Mouse (Mus musculus): ENCODE data around the gene Cc2d1a.

The Cc2d1a gene

GRCm38 (mm10) chr8:84147769-84148530 lies at the start of gene Cc2d1a, which contains the start of gene 4930432K21Rik:
Gene Cc2d1a, minus strand, starts transcription at chr8:84147936.
Gene 4930432K21Rik, plus strand, starts transcription at chr8:84148025.
- peak; percentile 97 for DNase-seq (ENCODE audit: low read depth)

DNA sequence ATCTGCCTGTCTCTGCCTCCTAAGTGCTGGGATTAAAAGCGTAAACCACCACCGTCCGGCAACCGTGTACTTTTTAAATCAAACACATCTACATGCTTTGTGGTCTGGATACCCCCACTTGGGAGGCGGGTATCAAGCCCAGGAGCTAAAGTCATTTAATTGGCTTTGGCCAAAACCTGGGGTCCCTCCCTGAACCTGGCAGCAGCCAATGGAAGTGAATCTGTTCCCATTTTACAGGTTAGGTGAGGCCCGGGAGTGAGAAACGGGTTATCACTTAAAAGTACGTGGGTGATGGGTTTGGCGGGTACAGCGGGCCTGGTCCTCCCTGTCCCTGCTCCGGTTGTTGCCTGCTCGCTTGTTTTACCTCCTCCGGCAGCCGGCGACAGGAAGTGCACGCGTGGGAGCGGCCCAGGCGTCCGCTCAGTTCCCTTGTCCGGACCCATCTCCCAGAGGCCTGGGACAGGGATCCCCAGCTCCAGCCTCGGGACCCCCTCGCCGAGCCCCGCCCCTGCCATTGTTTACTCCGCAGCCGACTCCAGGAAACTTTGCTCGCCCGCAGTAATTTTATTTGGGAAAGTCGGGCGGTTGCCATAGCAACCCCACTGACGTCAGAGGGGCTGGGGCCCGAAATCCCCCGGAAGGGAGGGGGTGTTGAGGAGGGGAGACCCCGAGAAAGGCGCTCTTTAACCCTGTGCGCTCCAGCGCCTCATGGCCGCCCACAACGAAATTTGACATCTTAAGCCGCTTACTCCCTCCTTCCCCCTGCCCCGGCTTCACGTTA lies 49.6 kb upstream of the Cc2d1a start:
- DNase-seq (ENCODE audit: low read depth) = peak; percentile 97

GRCm38 (mm10) chr8:84194224-84194743 lies 46.5 kb upstream of the Cc2d1a start:
- no peak for DNase-seq (ENCODE audit: low read depth)

DNA sequence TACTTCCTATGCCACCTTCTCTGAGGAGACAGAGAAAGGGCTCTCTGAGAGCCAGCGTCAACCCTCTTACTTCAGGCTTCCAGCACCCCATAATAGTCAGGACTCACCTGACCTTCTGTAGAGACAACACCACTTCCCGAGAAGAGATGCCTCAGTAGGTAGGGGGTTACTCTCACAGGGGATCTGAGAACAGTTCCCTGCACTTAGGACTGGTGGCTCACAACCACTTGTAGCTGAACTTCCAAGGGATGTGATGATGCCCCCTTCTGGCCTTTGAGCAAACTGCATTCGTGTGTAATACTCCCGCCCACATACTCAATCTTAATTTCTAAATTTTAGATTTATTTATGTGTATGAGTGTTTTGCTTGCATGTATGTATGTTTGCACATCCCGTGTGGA lies 45.8 kb upstream of the Cc2d1a start:
- DNase-seq (ENCODE audit: low read depth) = no peak

DNA sequence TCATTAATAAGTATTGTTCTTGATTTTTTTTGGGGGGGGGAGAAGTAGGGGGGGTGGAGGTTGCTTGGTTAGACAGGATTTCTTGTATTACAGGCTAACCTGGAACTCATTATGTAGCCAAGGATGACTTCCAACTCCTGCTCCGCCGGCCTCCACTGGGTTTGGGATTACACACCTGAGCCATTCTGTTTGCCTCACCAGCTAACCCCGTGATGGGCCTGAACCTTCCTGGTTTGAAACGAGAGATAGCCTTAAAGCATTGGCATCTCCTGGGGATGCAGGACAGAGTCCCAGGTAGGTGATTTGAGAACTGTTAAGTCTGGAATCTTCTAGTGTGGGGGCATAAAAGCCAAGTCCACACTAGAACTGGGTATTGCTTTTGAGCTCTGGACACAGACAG lies 45.4 kb upstream of the Cc2d1a start:
- no peak for DNase-seq (ENCODE audit: low read depth)

DNA sequence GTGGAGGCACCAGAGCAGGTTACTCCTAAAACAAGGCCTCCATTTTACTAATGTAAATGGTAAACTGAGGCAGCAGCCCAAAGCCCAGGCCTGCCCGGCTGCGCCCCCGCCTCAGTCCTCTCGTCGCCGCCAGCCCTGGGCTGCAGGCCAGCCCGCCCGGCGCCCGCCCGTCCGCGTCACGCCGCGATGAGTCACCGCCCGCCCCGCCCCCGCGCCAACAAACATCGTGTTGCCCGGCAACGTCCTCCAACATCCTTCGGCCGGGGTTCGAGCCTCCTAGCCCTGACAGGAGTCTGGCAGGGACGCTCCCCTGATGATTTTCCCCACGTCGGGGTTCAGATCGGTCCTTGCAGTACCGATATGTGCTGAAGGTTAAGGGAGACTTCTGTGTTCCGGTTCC lies 44.8 kb upstream of the Cc2d1a start:
- peak; percentile 89 for DNase-seq (ENCODE audit: low read depth)

DNA sequence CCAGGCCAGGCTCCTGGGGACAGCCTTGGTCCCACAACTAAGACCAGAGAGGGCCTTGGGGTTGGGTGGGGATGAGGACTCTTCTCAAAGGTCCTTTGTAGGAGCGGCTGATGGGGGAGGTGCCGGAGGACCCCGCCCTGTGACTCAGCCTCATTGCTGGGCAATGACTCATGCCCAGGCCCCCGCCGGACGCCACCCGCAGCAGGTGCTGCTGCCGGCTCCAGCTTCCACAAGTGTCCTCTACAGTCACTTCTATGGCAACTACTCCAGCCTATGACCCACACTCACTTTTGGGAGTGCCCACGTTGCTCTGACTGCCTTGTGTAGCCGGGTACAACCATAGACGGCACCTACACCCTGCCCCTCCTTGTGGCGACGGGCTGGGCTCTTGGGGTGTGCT lies 44.3 kb upstream of the Cc2d1a start:
- DNase-seq (ENCODE audit: low read depth) = peak; percentile 90

DNA sequence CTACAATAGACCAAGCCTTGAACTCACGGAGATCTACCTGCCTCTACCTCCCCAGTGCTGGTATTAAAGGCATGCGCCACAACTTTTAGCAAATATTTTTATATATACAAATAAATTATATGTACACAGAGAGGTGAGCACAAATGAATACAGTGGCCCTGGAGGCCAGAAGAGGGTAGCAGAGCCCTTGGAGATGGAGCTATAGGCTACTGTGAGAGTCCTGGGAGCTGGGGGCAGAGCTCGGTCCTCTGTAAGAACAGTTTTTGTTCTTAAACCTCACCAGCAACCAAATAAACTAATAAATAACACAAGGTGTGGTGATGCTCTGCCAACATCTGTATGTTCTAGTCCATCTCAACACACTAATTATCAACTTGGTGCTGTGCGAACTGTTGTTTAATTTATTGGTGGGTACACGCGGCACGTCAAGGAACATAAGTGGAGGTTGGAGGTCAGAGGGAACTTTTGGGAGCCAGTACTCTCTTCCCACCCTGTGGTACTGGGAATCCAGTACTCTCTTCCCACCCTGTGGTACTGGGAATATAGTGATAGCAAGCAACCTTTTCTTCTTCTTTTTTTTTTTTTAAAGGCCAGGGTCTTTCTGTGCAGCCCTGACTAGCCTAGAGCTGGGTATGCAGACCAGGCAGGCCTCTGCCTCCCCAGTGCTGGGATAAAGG lies 42.6 kb upstream of the Cc2d1a start:
- DNase-seq (ENCODE audit: low read depth) = peak; percentile 82

- peak; percentile 52 for DNase-seq (ENCODE audit: low read depth)
Measured at GRCm38 (mm10) chr8:84189603-84190002, 41.9 kb upstream of the Cc2d1a start.

- no peak for DNase-seq (ENCODE audit: low read depth)
Measured at GRCm38 (mm10) chr8:84188671-84189070, 40.9 kb upstream of the Cc2d1a start.

DNA sequence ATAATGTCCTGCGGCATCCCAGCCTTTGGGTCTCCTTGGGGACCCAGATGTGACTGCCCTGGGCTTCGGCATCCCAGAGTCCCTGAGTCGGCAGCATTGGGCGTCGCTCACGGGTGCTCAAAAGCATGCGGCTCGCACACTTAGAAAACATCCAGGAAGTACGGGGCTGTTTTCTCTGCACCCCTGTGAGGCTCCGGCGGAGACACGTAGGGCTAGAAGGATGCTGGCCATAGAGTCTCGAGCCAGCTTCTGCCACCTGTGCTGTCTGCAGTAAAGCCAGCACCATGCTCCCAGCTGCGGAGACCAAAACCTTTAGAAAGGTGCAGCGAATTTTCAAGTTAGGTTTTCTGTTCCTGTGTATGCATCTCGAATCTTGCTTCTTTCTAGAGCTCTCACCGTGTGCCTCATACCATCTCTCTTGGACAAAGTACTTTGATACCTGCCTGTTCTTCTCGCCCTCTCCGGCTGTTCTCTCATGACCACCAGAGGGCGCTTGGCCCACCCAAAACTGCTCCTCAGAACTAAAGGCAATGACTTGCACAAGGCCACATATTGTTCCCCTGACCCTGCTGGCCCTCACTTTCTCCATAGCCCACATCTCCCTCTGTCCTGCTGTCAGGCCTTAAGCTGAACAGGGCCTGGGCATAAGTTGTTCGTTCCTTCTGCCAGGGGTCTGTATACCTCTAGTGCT lies 39.5 kb upstream of the Cc2d1a start:
- peak; percentile 84 for DNase-seq (ENCODE audit: low read depth)

DNA sequence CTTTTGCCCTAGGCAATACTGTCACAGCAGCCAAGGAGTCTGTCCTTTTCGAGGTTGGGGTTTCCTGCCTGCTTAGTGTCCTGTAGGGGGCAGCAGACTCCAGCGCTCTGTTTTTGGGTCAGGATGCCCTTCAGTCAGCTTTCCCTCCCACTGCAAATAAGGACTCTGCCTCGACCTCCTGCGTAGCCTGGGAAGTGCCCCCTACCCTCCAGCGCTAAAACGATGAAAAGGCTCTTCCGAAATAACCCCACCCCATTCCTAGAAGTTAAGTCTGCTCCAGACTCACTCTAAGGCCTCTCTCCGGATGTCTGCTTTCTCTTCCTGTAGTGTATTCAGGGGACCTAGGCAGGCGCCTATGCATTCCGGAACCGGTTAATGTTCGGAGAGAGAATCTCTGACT lies 38.8 kb upstream of the Cc2d1a start:
- DNase-seq (ENCODE audit: low read depth) = peak; percentile 91

DNA sequence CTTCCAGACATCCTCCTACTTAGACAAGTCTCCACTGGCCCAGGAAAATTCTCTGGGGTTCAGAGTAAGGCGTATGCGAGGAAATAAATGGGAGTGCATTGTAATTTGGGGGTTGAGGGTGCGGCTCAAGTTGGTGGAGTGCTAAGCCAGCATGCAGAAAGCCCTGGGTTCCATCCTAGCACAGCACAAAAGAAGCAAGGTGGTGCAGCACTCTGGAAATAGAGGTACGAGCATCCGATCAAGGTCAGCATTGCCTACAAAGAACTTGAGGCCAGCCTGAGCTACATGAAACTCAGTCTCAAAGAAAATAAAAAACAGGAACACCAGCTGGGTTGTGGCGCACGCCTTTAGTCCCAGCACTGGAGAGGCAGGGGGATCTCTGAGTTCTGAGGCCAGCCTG lies 37.4 kb upstream of the Cc2d1a start, which contains the start of gene Nanos3:
Gene Nanos3 (minus strand): TSS at position 101 of the 400 bp plus-strand sequence.
- DNase-seq (ENCODE audit: low read depth) = no peak

- no peak for DNase-seq (ENCODE audit: low read depth)
Measured at GRCm38 (mm10) chr8:84184085-84185043, 36.6 kb upstream of the Cc2d1a start.

- peak; percentile 60 for DNase-seq (ENCODE audit: low read depth)
Measured at GRCm38 (mm10) chr8:84183261-84184084, 35.7 kb upstream of the Cc2d1a start.

- DNase-seq (ENCODE audit: low read depth) = no peak
Measured at GRCm38 (mm10) chr8:84182833-84183232, 35.1 kb upstream of the Cc2d1a start.

DNA sequence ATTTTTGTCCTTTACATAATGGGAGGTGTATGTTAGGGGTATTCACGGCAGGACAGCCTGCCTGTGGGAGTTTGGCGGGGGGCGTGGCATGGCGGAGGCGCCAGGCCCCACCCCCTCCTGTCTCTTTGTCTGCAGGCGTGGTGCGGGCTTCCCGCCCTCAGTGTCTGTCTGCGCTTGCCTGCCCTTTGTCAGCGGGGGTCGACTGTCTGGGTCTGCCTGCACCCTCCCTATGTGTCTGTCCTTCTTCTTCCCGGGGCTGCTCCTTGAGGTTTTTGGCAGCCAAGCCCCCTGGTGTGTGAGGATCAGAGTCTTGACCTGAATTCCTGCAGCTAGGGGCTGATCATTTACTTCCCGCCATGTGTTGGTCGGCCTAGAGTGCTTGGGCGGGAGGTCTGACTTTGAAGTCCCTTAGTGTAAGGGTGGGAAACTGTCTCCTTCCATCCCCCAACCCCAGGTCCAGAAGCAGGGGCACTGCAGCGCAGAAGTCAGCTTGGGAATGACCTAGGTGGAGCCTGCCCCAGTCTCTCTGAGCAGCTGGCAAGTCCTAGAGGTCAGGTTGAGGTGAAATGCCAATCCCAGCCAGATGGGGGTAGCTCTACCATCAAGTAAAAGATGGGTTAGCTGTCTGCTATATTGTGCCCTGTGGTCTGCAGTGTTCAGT lies 32.9 kb upstream of the Cc2d1a start:
- DNase-seq (ENCODE audit: low read depth) = no peak

- DNase-seq (ENCODE audit: low read depth) = no peak
Measured at GRCm38 (mm10) chr8:84179946-84180345, 32.2 kb upstream of the Cc2d1a start.

GRCm38 (mm10) chr8:84178592-84178991 lies 30.9 kb upstream of the Cc2d1a start:
- DNase-seq (ENCODE audit: low read depth) = no peak
